Mouse (Mus musculus): ENCODE results near the gene Orm3. TPM values are rescaled to one million over a fixed set of nuclear protein-coding genes. Genes with fewer than 3 reads are reported as not detected.

Gene Orm3
- polyA plus RNA-seq, 1 experiment: 0.07 TPM

GRCm38 (mm10) chr4:63389887-63390528, 34.0 kb downstream of the Orm3 start:
- no peak overlapping the region for H3K4me2 ChIP-seq (ENCODE audit: low read depth)
- no peak for TF ChIP-seq POLR2AphosphoS2 (IDR thresholded peaks at IDR 0.05; ENCODE audit: insufficient read length, low read depth)
- TF ChIP-seq MYOG (IDR thresholded peaks at IDR 0.05; ENCODE audit: control insufficient read depth in 1 of 3, insufficient read depth in 1 of 3, insufficient read length in 2 of 3, low read depth in 2 of 3): no peak
- no peak for TF ChIP-seq CEBPB (IDR thresholded peaks at IDR 0.05; ENCODE audit: insufficient read depth, poor library complexity, severe bottlenecking)
- no peak for TF ChIP-seq E2F4 (IDR thresholded peaks at IDR 0.05; ENCODE audit: insufficient read depth)
- no peak for TF ChIP-seq TCF12 (IDR thresholded peaks at IDR 0.05; ENCODE audit: insufficient read depth, poor library complexity, severe bottlenecking)
- TF ChIP-seq MAX (IDR thresholded peaks at IDR 0.05; ENCODE audit: low read depth): no peak
- no peak for TF ChIP-seq POLR2A (IDR thresholded peaks at IDR 0.05; ENCODE audit: insufficient read length, low read depth)
- no peak for TF ChIP-seq MYOD1 (IDR thresholded peaks at IDR 0.05; ENCODE audit: control insufficient read depth in 1 of 3, insufficient read length in 2 of 3, low read depth in 2 of 3)
- TF ChIP-seq TCF3 (IDR thresholded peaks at IDR 0.05; ENCODE audit: insufficient read length, low read depth): no peak
- no peak for TF ChIP-seq USF1 (IDR thresholded peaks at IDR 0.05; ENCODE audit: low read depth)
- no peak for TF ChIP-seq SRF (IDR thresholded peaks at IDR 0.05; ENCODE audit: control insufficient read depth, insufficient read length, low read depth)
- TF ChIP-seq REST (IDR thresholded peaks at IDR 0.05; ENCODE audit: insufficient read depth, insufficient read length): no peak
- H3K27me3 ChIP-seq (ENCODE audit: control insufficient read depth, insufficient read depth, insufficient read length): no peaks in the 10 kb centered on the region
- no peak overlapping the region for H3ac ChIP-seq (ENCODE audit: control insufficient read depth, insufficient read length)
- H3K36me3 ChIP-seq (ENCODE audit: control insufficient read depth, insufficient read depth): peaks cover 12% of the 10 kb centered on the region
- no peak overlapping the region for H3K4me3 ChIP-seq
- H3K79me2 ChIP-seq (ENCODE audit: control insufficient read depth, insufficient read depth): no peaks in the 10 kb centered on the region

- H3K36me3 ChIP-seq (ENCODE audit: control insufficient read depth, insufficient read depth): peaks cover 18% of the 10 kb centered on the region
These were observed 35.4 kb downstream of the Orm3 start for GRCm38 (mm10) chr4:63391322-63391721.

DNA sequence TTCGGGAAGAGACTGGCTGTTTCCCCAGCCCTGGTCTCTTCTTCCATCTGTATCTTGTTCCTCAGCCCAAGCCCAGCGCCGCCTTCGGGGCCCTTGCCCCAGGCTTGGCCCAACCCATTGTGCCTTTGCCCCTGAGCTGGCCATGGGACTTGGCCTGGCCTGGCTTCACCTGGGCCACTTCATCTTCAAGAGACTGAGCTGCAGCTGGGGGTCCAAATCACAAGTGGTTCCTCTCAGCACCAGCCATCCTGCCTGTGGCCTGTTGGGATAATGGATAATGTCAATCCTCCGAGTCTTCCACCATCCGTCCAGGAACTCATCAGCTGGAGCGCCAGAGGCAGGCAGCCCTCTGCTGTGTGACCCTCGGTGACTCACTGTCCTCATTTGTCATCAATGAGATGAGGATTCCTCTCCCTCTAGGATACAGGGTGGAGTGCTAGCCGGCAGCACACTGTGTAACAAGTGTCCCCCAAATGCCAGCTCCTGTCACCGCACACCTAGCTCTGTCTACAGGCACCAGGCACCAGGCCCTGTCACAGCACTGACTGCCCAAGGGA, 42.1 kb downstream of the Orm3 start:
- TF ChIP-seq POLR2A (IDR thresholded peaks at IDR 0.05; ENCODE audit: insufficient read length, low read depth): no peak
- TF ChIP-seq MAX (IDR thresholded peaks at IDR 0.05; ENCODE audit: low read depth): no peak
- no peak for TF ChIP-seq TCF12 (IDR thresholded peaks at IDR 0.05; ENCODE audit: insufficient read depth, poor library complexity, severe bottlenecking)
- no peak for TF ChIP-seq MYOG (IDR thresholded peaks at IDR 0.05; ENCODE audit: control insufficient read depth in 1 of 3, insufficient read depth in 1 of 3, insufficient read length in 2 of 3, low read depth in 2 of 3)
- no peak for TF ChIP-seq MYOD1 (IDR thresholded peaks at IDR 0.05; ENCODE audit: control insufficient read depth in 1 of 3, insufficient read length in 2 of 3, low read depth in 2 of 3)
- no peak for TF ChIP-seq E2F4 (IDR thresholded peaks at IDR 0.05; ENCODE audit: insufficient read depth)
- TF ChIP-seq REST (IDR thresholded peaks at IDR 0.05; ENCODE audit: insufficient read depth, insufficient read length): no peak
- no peak for TF ChIP-seq POLR2AphosphoS2 (IDR thresholded peaks at IDR 0.05; ENCODE audit: insufficient read length, low read depth)
- no peak for TF ChIP-seq SRF (IDR thresholded peaks at IDR 0.05; ENCODE audit: control insufficient read depth, insufficient read length, low read depth)
- TF ChIP-seq CEBPB (IDR thresholded peaks at IDR 0.05; ENCODE audit: insufficient read depth, poor library complexity, severe bottlenecking): no peak
- TF ChIP-seq TCF3 (IDR thresholded peaks at IDR 0.05; ENCODE audit: insufficient read length, low read depth): no peak
- TF ChIP-seq USF1 (IDR thresholded peaks at IDR 0.05; ENCODE audit: low read depth): no peak
- H3K79me2 ChIP-seq (ENCODE audit: control insufficient read depth, insufficient read depth): peaks cover 8% of the 10 kb centered on the region
- no peaks in the 10 kb centered on the region for H3K27me3 ChIP-seq (ENCODE audit: control insufficient read depth, insufficient read depth, insufficient read length)
- H3K4me3 ChIP-seq: no peak overlapping the region
- no peak overlapping the region for H3K4me2 ChIP-seq (ENCODE audit: low read depth)
- no peak overlapping the region for H3ac ChIP-seq (ENCODE audit: control insufficient read depth, insufficient read length)
- peaks cover 12% of the 10 kb centered on the region for H3K36me3 ChIP-seq (ENCODE audit: control insufficient read depth, insufficient read depth)

More at GRCm38 (mm10) chr4:63391322-63391721, 35.4 kb downstream of the Orm3 start:
- no peaks in the 10 kb centered on the region for H3K27me3 ChIP-seq (ENCODE audit: control insufficient read depth, insufficient read depth, insufficient read length)
- TF ChIP-seq MAX (IDR thresholded peaks at IDR 0.05; ENCODE audit: low read depth): no peak
- TF ChIP-seq E2F4 (IDR thresholded peaks at IDR 0.05; ENCODE audit: insufficient read depth): no peak
- TF ChIP-seq USF1 (IDR thresholded peaks at IDR 0.05; ENCODE audit: low read depth): no peak
- no peak for TF ChIP-seq TCF3 (IDR thresholded peaks at IDR 0.05; ENCODE audit: insufficient read length, low read depth)
- H3K4me3 ChIP-seq: no peak overlapping the region
- H3K4me2 ChIP-seq (ENCODE audit: low read depth): no peak overlapping the region
- H3ac ChIP-seq (ENCODE audit: control insufficient read depth, insufficient read length): no peak overlapping the region
- no peaks in the 10 kb centered on the region for H3K79me2 ChIP-seq (ENCODE audit: control insufficient read depth, insufficient read depth)

DNA sequence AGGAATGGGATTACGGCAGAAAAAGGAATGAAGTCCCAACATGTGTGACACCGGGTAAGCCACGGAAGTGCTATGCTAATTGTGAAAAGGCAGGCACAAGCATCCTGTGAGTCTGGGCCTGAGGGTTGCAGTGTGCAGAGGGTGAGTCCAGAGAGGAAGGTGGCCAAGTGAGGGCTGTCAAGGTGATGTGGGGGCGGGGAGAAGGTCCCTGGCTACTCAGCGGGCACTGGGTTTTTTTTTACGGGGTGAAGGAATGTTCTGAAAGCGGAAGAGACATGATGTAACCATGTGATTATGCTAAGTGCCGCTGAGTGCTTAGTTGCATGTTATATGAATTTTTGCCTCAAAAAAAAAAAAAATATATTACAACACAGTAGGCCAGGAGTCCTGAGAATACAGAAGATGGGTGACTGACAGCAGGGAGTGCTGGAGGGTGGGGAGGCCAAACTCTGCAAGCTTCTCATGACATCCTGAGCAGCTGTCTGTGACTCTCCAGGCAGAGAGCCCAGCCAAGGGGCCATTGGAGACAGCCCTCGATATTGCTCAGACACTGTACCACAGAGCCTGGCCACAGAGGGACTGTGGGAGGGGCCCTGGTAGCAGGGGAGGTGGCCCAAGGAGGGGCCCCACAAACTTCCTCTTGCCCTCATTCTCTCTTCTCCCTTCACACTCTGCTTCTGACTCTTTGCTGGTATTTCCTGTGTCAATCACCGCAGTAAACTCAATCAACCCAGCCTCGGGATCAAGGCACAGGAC, 43.1 kb downstream of the Orm3 start:
- Histone ChIP-seq H3K4me3 (peak overlapping the region; percentile 5), H3K79me2 (ENCODE audit: control insufficient read depth, insufficient read depth) (peaks cover 8% of the 10 kb centered on the region), H3K27me3 (ENCODE audit: control insufficient read depth, insufficient read depth, insufficient read length) (no peaks in the 10 kb centered on the region), H3ac (ENCODE audit: control insufficient read depth, insufficient read length) (no peak overlapping the region), H3K36me3 (ENCODE audit: control insufficient read depth, insufficient read depth) (peaks cover 11% of the 10 kb centered on the region), H3K4me2 (ENCODE audit: low read depth) (peak overlapping the region; percentile 90)
- TF ChIP-seq TCF12 (IDR thresholded peaks at IDR 0.05; ENCODE audit: insufficient read depth, poor library complexity, severe bottlenecking) (peak; percentile 57), POLR2A (IDR thresholded peaks at IDR 0.05; ENCODE audit: insufficient read length, low read depth) (no peak), POLR2AphosphoS2 (IDR thresholded peaks at IDR 0.05; ENCODE audit: insufficient read length, low read depth) (no peak), MYOG (IDR thresholded peaks at IDR 0.05; ENCODE audit: control insufficient read depth in 1 of 3, insufficient read depth in 1 of 3, insufficient read length in 2 of 3, low read depth in 2 of 3) (peak; percentile 7 to 87 (median 53)), E2F4 (IDR thresholded peaks at IDR 0.05; ENCODE audit: insufficient read depth) (no peak), REST (IDR thresholded peaks at IDR 0.05; ENCODE audit: insufficient read depth, insufficient read length) (no peak), MAX (IDR thresholded peaks at IDR 0.05; ENCODE audit: low read depth) (no peak), CEBPB (IDR thresholded peaks at IDR 0.05; ENCODE audit: insufficient read depth, poor library complexity, severe bottlenecking) (0 out of 2 replicates have a peak, but pooled peaks have one; percentile 6), MYOD1 (IDR thresholded peaks at IDR 0.05; ENCODE audit: control insufficient read depth in 1 of 3, insufficient read length in 2 of 3, low read depth in 2 of 3) (peak; percentile 87 to 90 (median 89)), TCF3 (IDR thresholded peaks at IDR 0.05; ENCODE audit: insufficient read length, low read depth) (no peak), USF1 (IDR thresholded peaks at IDR 0.05; ENCODE audit: low read depth) (no peak), SRF (IDR thresholded peaks at IDR 0.05; ENCODE audit: control insufficient read depth, insufficient read length, low read depth) (no peak)
